12 mouse cellular contexts compared by ENCODE assay signal in the genomic region with DNA sequence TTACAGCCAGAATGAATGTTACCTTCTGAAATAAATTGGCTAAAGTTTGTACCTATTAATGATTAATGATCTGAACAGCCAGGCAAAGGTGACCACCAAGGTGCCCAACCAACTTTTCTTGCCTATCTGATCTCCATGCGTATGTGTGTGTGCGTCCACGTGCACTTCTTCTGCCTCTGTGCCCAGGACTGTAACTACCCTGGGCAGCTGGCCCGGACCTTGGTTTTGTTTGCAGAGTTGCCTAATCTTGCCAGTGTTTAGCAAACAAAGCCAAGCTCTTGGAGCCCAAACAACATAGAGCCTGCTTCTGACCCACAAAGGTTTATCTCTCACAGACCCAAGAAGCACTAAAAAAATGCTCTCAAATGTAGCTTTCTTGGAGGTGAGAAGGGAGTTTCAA.
DNase-seq lines count a peak whose midpoint lies in the region; ATAC-seq and TF ChIP-seq lines count a peak whose summit lies in the region.
"Had no signal": no experiment of that assay in that cellular context is flagged by ENCODE, and none has a peak within 500 bp of the region (broad histone marks: within the 10 kb centered on the region; RNA-seq: fewer than 3 reads in every experiment).

No protein-coding gene starts in this region.

- H3K9ac ChIP-seq in intestine, embryonic 16.5 days (ENCODE audit: low read depth, low read length) = no peak overlapping the region
- no peak overlapping the region for H3K9ac ChIP-seq in liver, embryonic 15.5 days
- no peak overlapping the region for H3K9ac ChIP-seq in stomach, postnatal 0 days (ENCODE audit: low read length)
- H3K9ac ChIP-seq: hindbrain, embryonic 12.5 days had no signal

- WGBS in intestine, embryonic 16.5 days = 56% methylated on average over 4 of the region's 4 CpGs
- WGBS in liver, embryonic 15.5 days (ENCODE audit: insufficient replicate concordance) = 65% methylated on average over 4 of the region's 4 CpGs
- 59% methylated on average over 4 of the region's 4 CpGs for WGBS in stomach, postnatal 0 days
- 88% methylated on average over 4 of the region's 4 CpGs for WGBS in forebrain, embryonic 10.5 days

- no peak for TF ChIP-seq POLR2A in testis, adult 2 months (IDR thresholded peaks at IDR 0.05; ENCODE audit: control insufficient read depth, low read depth, low read length)

- peak; percentile 23; the same call in 1 of the 2 replicates for ATAC-seq in intestine, embryonic 16.5 days
- ATAC-seq in liver, embryonic 15.5 days (ENCODE audit: insufficient read depth) = peak; percentile 68
- peak; percentile 72 for ATAC-seq in stomach, postnatal 0 days (ENCODE audit: low FRiP score, low TSS enrichment)

- TF ChIP-seq CTCF in testis, adult 2 months (IDR thresholded peaks at IDR 0.05; ENCODE audit: control insufficient read depth, insufficient read depth, insufficient replicate concordance, low read depth, low read length) = no peak
- no peak for TF ChIP-seq CTCF in stomach, postnatal 0 days (IDR thresholded peaks at IDR 0.05; ENCODE audit: low read depth)

- no peaks in the 10 kb centered on the region for H3K36me3 ChIP-seq in testis, adult 2 months (ENCODE audit: control insufficient read depth, insufficient read depth, low read length)
- no peaks in the 10 kb centered on the region for H3K36me3 ChIP-seq in intestine, embryonic 16.5 days (ENCODE audit: control insufficient read depth, insufficient read depth, low read length)
- no peaks in the 10 kb centered on the region for H3K36me3 ChIP-seq in liver, embryonic 15.5 days (replicated peaks)
- H3K36me3 ChIP-seq in stomach, postnatal 0 days (ENCODE audit: control insufficient read depth, insufficient read depth, low read length) = no peaks in the 10 kb centered on the region
- H3K36me3 ChIP-seq in forebrain, embryonic 10.5 days (replicated peaks) = no peaks in the 10 kb centered on the region
- H3K36me3 ChIP-seq: hindbrain, embryonic 12.5 days had no signal

- H3K4me1 ChIP-seq in testis, adult 2 months (ENCODE audit: control insufficient read depth, insufficient read depth, low read length) = no peaks in the 10 kb centered on the region
- peaks cover 13% of the 10 kb centered on the region for H3K4me1 ChIP-seq in intestine, embryonic 16.5 days (ENCODE audit: control insufficient read depth, insufficient read depth, low read length)
- peaks cover 24% of the 10 kb centered on the region for H3K4me1 ChIP-seq in liver, embryonic 15.5 days (replicated peaks)
- no peaks in the 10 kb centered on the region for H3K4me1 ChIP-seq in stomach, postnatal 0 days (replicated peaks; ENCODE audit: control insufficient read depth, insufficient read depth)
- no peaks in the 10 kb centered on the region for H3K4me1 ChIP-seq in forebrain, embryonic 10.5 days
- H3K4me1 ChIP-seq: hindbrain, embryonic 12.5 days had no signal

- no peaks in the 10 kb centered on the region for H3K9me3 ChIP-seq in intestine, embryonic 16.5 days (ENCODE audit: control insufficient read depth, low read length)
- no peaks in the 10 kb centered on the region for H3K9me3 ChIP-seq in liver, embryonic 15.5 days (replicated peaks)
- H3K9me3 ChIP-seq in stomach, postnatal 0 days (ENCODE audit: control insufficient read depth, low read length) = no peaks in the 10 kb centered on the region
- no peaks in the 10 kb centered on the region for H3K9me3 ChIP-seq in forebrain, embryonic 10.5 days
- H3K9me3 ChIP-seq: hindbrain, embryonic 12.5 days had no signal

- no peak overlapping the region for H3K4me2 ChIP-seq in intestine, embryonic 16.5 days (ENCODE audit: low read depth, low read length)
- no peak overlapping the region for H3K4me2 ChIP-seq in liver, embryonic 15.5 days
- H3K4me2 ChIP-seq in stomach, postnatal 0 days (replicated peaks; ENCODE audit: low read depth) = no peak overlapping the region
- H3K4me2 ChIP-seq: hindbrain, embryonic 12.5 days had no signal

- no peak overlapping the region for H3K4me3 ChIP-seq in testis, adult 2 months (ENCODE audit: control insufficient read depth, low read depth, low read length)
- no peak overlapping the region for H3K4me3 ChIP-seq in intestine, embryonic 16.5 days (ENCODE audit: low read length)
- H3K4me3 ChIP-seq in liver, embryonic 15.5 days (replicated peaks) = no peak overlapping the region
- H3K4me3 ChIP-seq in stomach, postnatal 0 days (ENCODE audit: low read depth, low read length) = no peak overlapping the region
- no peak overlapping the region for H3K4me3 ChIP-seq in forebrain, embryonic 10.5 days
- H3K4me3 ChIP-seq: hindbrain, embryonic 12.5 days; left cerebral cortex, adult 2 months had no signal

- intact Hi-C loops in gastrocnemius, postnatal 36 days (cut with DNase I) = no loop called here

- DNase-seq in testis, postnatal 10 days (ENCODE audit: low spot score) = no peak
- DNase-seq in stomach, postnatal 0 days (ENCODE audit: low spot score) = peak; percentile 80
- no peak for DNase-seq in forebrain, embryonic 10.5 days (ENCODE audit: extremely low spot score, low spot score)
- DNase-seq in layer of hippocampus, postnatal 36 days = no peak
- no peak for DNase-seq in gastrocnemius, postnatal 36 days
- DNase-seq: gastrocnemius, postnatal 14 days; thymus, adult 18-20 months had no signal

- H3K27ac ChIP-seq in testis, adult 2 months (ENCODE audit: control insufficient read depth, insufficient read depth, low read depth, low read length) = peak overlapping the region; percentile 51
- H3K27ac ChIP-seq in intestine, embryonic 16.5 days (ENCODE audit: low read length) = peak overlapping the region; percentile 20
- peak overlapping the region; percentile 59 for H3K27ac ChIP-seq in liver, embryonic 15.5 days (replicated peaks)
- 0 out of 2 replicates have a peak overlapping the region, but pooled peaks have one; percentile 13 for H3K27ac ChIP-seq in stomach, postnatal 0 days (replicated peaks)
- H3K27ac ChIP-seq in forebrain, embryonic 10.5 days = no peak overlapping the region
- H3K27ac ChIP-seq: hindbrain, embryonic 12.5 days; left cerebral cortex, adult 2 months had no signal

- TF ChIP-seq EP300 in stomach, postnatal 0 days (optimal IDR thresholded peaks at IDR 0.05) = no peak

- H3K27me3 ChIP-seq in testis, adult 2 months (ENCODE audit: control insufficient read depth, insufficient read depth, low read length) = no peaks in the 10 kb centered on the region
- H3K27me3 ChIP-seq in intestine, embryonic 16.5 days (replicated peaks; ENCODE audit: control insufficient read depth, insufficient read depth, low read length) = no peaks in the 10 kb centered on the region
- no peaks in the 10 kb centered on the region for H3K27me3 ChIP-seq in liver, embryonic 15.5 days
- H3K27me3 ChIP-seq in stomach, postnatal 0 days (ENCODE audit: control insufficient read depth, insufficient read depth, low read length) = no peaks in the 10 kb centered on the region
- H3K27me3 ChIP-seq in forebrain, embryonic 10.5 days (ENCODE audit: poor library complexity, severe bottlenecking) = no peaks in the 10 kb centered on the region
- H3K27me3 ChIP-seq: hindbrain, embryonic 12.5 days had no signal
